In genomic region chr4:136186315-136186714, GRCm38 (mm10) we compare ENCODE assay signal across 19 mouse cellular contexts. TPM values are rescaled to one million over a fixed set of nuclear protein-coding genes. Genes with fewer than 3 reads are reported as not detected.
DNase-seq lines count a peak whose midpoint lies in the region; ATAC-seq and TF ChIP-seq lines count a peak whose summit lies in the region.
"Had no signal": no experiment of that assay in that cellular context is flagged by ENCODE, and none has a peak within 500 bp of the region (broad histone marks: within the 10 kb centered on the region; RNA-seq: fewer than 3 reads in every experiment).

No protein-coding gene starts in this region.

- no peak for DNase-seq in lung, postnatal 25 days (ENCODE audit: low spot score)
- DNase-seq in midbrain, embryonic 10.5 days (ENCODE audit: low spot score), result no peak
- DNase-seq in thymus, adult 18-20 months, result no peak
- DNase-seq: adrenal gland, adult 8-10 months; cerebellum, adult 8-10 months; heart, postnatal 14 days; kidney, adult 8-10 months; kidney, postnatal 4 days; layer of hippocampus, postnatal 36 days had no signal

- no peaks in the 10 kb centered on the region for H3K27me3 ChIP-seq in lung, embryonic 15.5 days
- no peaks in the 10 kb centered on the region for H3K27me3 ChIP-seq in intestine, postnatal 0 days (replicated peaks; ENCODE audit: control insufficient read depth, insufficient read depth, low read length)
- no peaks in the 10 kb centered on the region for H3K27me3 ChIP-seq in midbrain, embryonic 10.5 days (ENCODE audit: low read depth, poor library complexity, severe bottlenecking)
- H3K27me3 ChIP-seq: embryonic facial prominence, embryonic 13.5 days; forebrain, embryonic 13.5 days; limb, embryonic 12.5 days; midbrain, embryonic 12.5 days had no signal

- ATAC-seq in lung, embryonic 15.5 days (ENCODE audit: borderline replicate concordance, extremely low read depth, low FRiP score, low TSS enrichment), result no peak
- peak; percentile 17 for ATAC-seq in intestine, postnatal 0 days
- ATAC-seq: forebrain, embryonic 13.5 days had no signal

- WGBS in lung, embryonic 15.5 days, result 70% methylated on average over 8 of the region's 8 CpGs
- WGBS in intestine, postnatal 0 days, result 52% methylated on average over 8 of the region's 8 CpGs
- WGBS in macrophage (ENCODE audit: missing documents), result 81% methylated on average over 8 of the region's 8 CpGs
- 90% methylated on average over 8 of the region's 8 CpGs for WGBS in midbrain, embryonic 10.5 days

- no peaks in the 10 kb centered on the region; the same call in 1 of the 2 replicates for H3K36me3 ChIP-seq in lung, embryonic 15.5 days
- no peaks in the 10 kb centered on the region; the same call in 1 of the 2 replicates for H3K36me3 ChIP-seq in intestine, postnatal 0 days (ENCODE audit: control insufficient read depth, insufficient read depth)
- no peaks in the 10 kb centered on the region for H3K36me3 ChIP-seq in macrophage (ENCODE audit: inconsistent target)
- H3K36me3 ChIP-seq in midbrain, embryonic 10.5 days, result peaks cover 84% of the 10 kb centered on the region

- H3K79me2 ChIP-seq in macrophage (ENCODE audit: inconsistent target), result peaks cover 4% of the 10 kb centered on the region; the same call in 1 of the 2 replicates

- peak overlapping the region; percentile 36; the same call in 1 of the 2 replicates for H3K4me2 ChIP-seq in lung, embryonic 15.5 days
- peak overlapping the region; percentile 61 for H3K4me2 ChIP-seq in intestine, postnatal 0 days (replicated peaks; ENCODE audit: low read depth)
- H3K4me2 ChIP-seq: embryonic facial prominence, embryonic 13.5 days; forebrain, embryonic 13.5 days; hindbrain, embryonic 14.5 days; limb, embryonic 12.5 days; midbrain, embryonic 12.5 days had no signal

- no peak for TF ChIP-seq CTCF in bone marrow macrophage, adult 2 months (IDR thresholded peaks at IDR 0.05; ENCODE audit: low read depth, low read length)
- TF ChIP-seq CTCF in intestine, postnatal 0 days (IDR thresholded peaks at IDR 0.05; ENCODE audit: low read depth), result no peak

- H3K4me1 ChIP-seq in lung, embryonic 15.5 days, result peaks cover 33% of the 10 kb centered on the region
- H3K4me1 ChIP-seq in bone marrow macrophage, adult 2 months (ENCODE audit: control insufficient read depth, insufficient read depth, low read length), result peaks cover 32% of the 10 kb centered on the region
- peaks cover 6% of the 10 kb centered on the region; the same call in 1 of the 2 replicates for H3K4me1 ChIP-seq in intestine, postnatal 0 days (replicated peaks; ENCODE audit: control insufficient read depth, insufficient read depth, low read length)
- peaks cover 2% of the 10 kb centered on the region; the same call in 1 of the 2 replicates for H3K4me1 ChIP-seq in midbrain, embryonic 10.5 days
- H3K4me1 ChIP-seq: forebrain, embryonic 13.5 days had no signal

- H3K27ac ChIP-seq in lung, embryonic 15.5 days, result peak overlapping the region; percentile 85
- H3K27ac ChIP-seq in bone marrow macrophage, adult 2 months (ENCODE audit: insufficient read depth, low read depth, low read length), result peak overlapping the region; percentile 69; the same call in 1 of the 2 replicates
- peak overlapping the region; percentile 82 for H3K27ac ChIP-seq in intestine, postnatal 0 days (ENCODE audit: low read depth, low read length)
- peak overlapping the region; percentile 56 for H3K27ac ChIP-seq in macrophage
- H3K27ac ChIP-seq in midbrain, embryonic 10.5 days (replicated peaks), result no peak overlapping the region
- H3K27ac ChIP-seq: forebrain, embryonic 13.5 days; heart, embryonic 10.5 days; hindbrain, embryonic 14.5 days; limb, embryonic 12.5 days; midbrain, embryonic 12.5 days had no signal

- H3K9ac ChIP-seq in lung, embryonic 15.5 days, result peak overlapping the region; percentile 14; the same call in 1 of the 2 replicates
- peak overlapping the region; percentile 45; the same call in 1 of the 2 replicates for H3K9ac ChIP-seq in intestine, postnatal 0 days (ENCODE audit: low read depth, low read length)
- H3K9ac ChIP-seq: embryonic facial prominence, embryonic 13.5 days; forebrain, embryonic 13.5 days; hindbrain, embryonic 14.5 days; limb, embryonic 12.5 days; midbrain, embryonic 12.5 days had no signal

- no peaks in the 10 kb centered on the region for H3K9me3 ChIP-seq in lung, embryonic 15.5 days
- no peaks in the 10 kb centered on the region for H3K9me3 ChIP-seq in intestine, postnatal 0 days (ENCODE audit: control insufficient read depth)
- no peaks in the 10 kb centered on the region for H3K9me3 ChIP-seq in midbrain, embryonic 10.5 days (replicated peaks)
- H3K9me3 ChIP-seq: embryonic facial prominence, embryonic 13.5 days; forebrain, embryonic 13.5 days; heart, embryonic 10.5 days; limb, embryonic 12.5 days; midbrain, embryonic 12.5 days had no signal

- no peak for TF ChIP-seq POLR2A in bone marrow macrophage, adult 2 months (IDR thresholded peaks at IDR 0.05; ENCODE audit: borderline replicate concordance, low read depth, low read length)

- no peak overlapping the region for H3K4me3 ChIP-seq in lung, embryonic 15.5 days
- no peak overlapping the region for H3K4me3 ChIP-seq in bone marrow macrophage, adult 2 months (ENCODE audit: insufficient read depth, low read length)
- H3K4me3 ChIP-seq in intestine, postnatal 0 days (ENCODE audit: low read depth, low read length), result peak overlapping the region; percentile 25
- no peak overlapping the region for H3K4me3 ChIP-seq in macrophage (ENCODE audit: inconsistent target)
- H3K4me3 ChIP-seq in midbrain, embryonic 10.5 days, result no peak overlapping the region
- H3K4me3 ChIP-seq: embryonic facial prominence, embryonic 13.5 days; forebrain, embryonic 13.5 days; heart, embryonic 10.5 days; limb, embryonic 12.5 days; midbrain, embryonic 12.5 days had no signal

RNA-seq across cellular contexts. Expression of gene E2f2, which starts 14.1 kb away (rescaled TPM):
- 13.7 and 16.1 TPM in 2 replicates for polyA plus RNA-seq in lung, embryonic 15.5 days (2015; fragmentation: Nextera tagmentation; extraction: Ambion mirVana)
- 20.0 and 20.8 TPM in 2 replicates for polyA plus RNA-seq in bone marrow macrophage, adult 2 months (2012; ENCODE audit: insufficient read depth, insufficient read length, missing spikeins)
- polyA plus RNA-seq in intestine, postnatal 0 days (2015; fragmentation: Nextera tagmentation; extraction: Ambion mirVana), result 4.1 and 4.2 TPM in 2 replicates
- 1 to 10 TPM; 1.3 to 8.2 (median 3.5) TPM for total RNA-seq in macrophage (2018; cell fraction: chromatin; rRNA removed)
- total RNA-seq in macrophage (2018; cell fraction: cytosol; rRNA removed), result 1 to 10 TPM in 22 of 26 experiments, under 1 TPM in 4; 0.38 to 2.9 (median 1.6) TPM
- 10 to 100 TPM in 1 of 26 experiments, 1 to 10 TPM in 25; 1.1 to 12.0 (median 3.1) TPM for total RNA-seq in macrophage (2018; cell fraction: nucleus; rRNA removed)
- polyA plus RNA-seq in macrophage (2018), result 1.5 to 5.0 TPM (median 2.6 TPM) in 3 replicates
- polyA plus RNA-seq in midbrain, embryonic 10.5 days (2016; fragmentation: Nextera tagmentation; extraction: Ambion mirVana), result 10.3 and 10.8 TPM in 2 replicates

RNA-seq across cellular contexts. Expression of gene Asap3, which starts 19.9 kb away (rescaled TPM):
- 6.5 and 8.1 TPM in 2 replicates for polyA plus RNA-seq in lung, embryonic 15.5 days (2015; fragmentation: Nextera tagmentation; extraction: Ambion mirVana)
- 0.37 and 0.78 TPM in 2 replicates for polyA plus RNA-seq in bone marrow macrophage, adult 2 months (2012; ENCODE audit: insufficient read depth, insufficient read length, missing spikeins)
- 0.95 and 1.1 TPM in 2 replicates for polyA plus RNA-seq in intestine, postnatal 0 days (2015; fragmentation: Nextera tagmentation; extraction: Ambion mirVana)
- 1 to 10 TPM in 2 of 26 experiments, under 1 TPM in 17, not detected in 7; 0.13 to 7.5 (median 0.30) TPM for total RNA-seq in macrophage (2018; cell fraction: chromatin; rRNA removed)
- total RNA-seq in macrophage (2018; cell fraction: cytosol; rRNA removed), result under 1 TPM in 20 of 26 experiments, not detected in 6; 0.03 to 0.29 (median 0.06) TPM
- total RNA-seq in macrophage (2018; cell fraction: nucleus; rRNA removed), result 1 to 10 TPM in 1 of 26 experiments, under 1 TPM in 14, not detected in 11; 0.11 to 4.8 (median 0.19) TPM
- 0.04 to 0.09 TPM (median 0.07 TPM) in 3 replicates for polyA plus RNA-seq in macrophage (2018)
- polyA plus RNA-seq in midbrain, embryonic 10.5 days (2016; fragmentation: Nextera tagmentation; extraction: Ambion mirVana), result 6.0 and 7.1 TPM in 2 replicates

RNA-seq across cellular contexts. Expression of gene Id3, which starts 43.0 kb away (rescaled TPM):
- polyA plus RNA-seq in lung, embryonic 15.5 days (2015; fragmentation: Nextera tagmentation; extraction: Ambion mirVana), result 498 and 529 TPM in 2 replicates
- polyA plus RNA-seq in bone marrow macrophage, adult 2 months (2012; ENCODE audit: insufficient read depth, insufficient read length, missing spikeins), result 7.7 and 8.4 TPM in 2 replicates
- 106 and 118 TPM in 2 replicates for polyA plus RNA-seq in intestine, postnatal 0 days (2015; fragmentation: Nextera tagmentation; extraction: Ambion mirVana)
- total RNA-seq in macrophage (2018; cell fraction: chromatin; rRNA removed), result 100 to 1,000 TPM in 1 of 26 experiments, 10 to 100 TPM in 17, 1 to 10 TPM in 6, under 1 TPM in 1, not detected in 1; 0.79 to 106 (median 19.0) TPM
- total RNA-seq in macrophage (2018; cell fraction: cytosol; rRNA removed), result 10 to 100 TPM in 15 of 26 experiments, 1 to 10 TPM in 7, under 1 TPM in 4; 0.19 to 99.1 (median 14.3) TPM
- 100 to 1,000 TPM in 6 of 26 experiments, 10 to 100 TPM in 16, 1 to 10 TPM in 2, not detected in 2; 1.7 to 296 (median 18.8) TPM for total RNA-seq in macrophage (2018; cell fraction: nucleus; rRNA removed)
- polyA plus RNA-seq in macrophage (2018), result 0.34 to 38.1 TPM (median 3.1 TPM) in 3 replicates
- polyA plus RNA-seq in midbrain, embryonic 10.5 days (2016; fragmentation: Nextera tagmentation; extraction: Ambion mirVana), result 619 and 802 TPM in 2 replicates
